Mouse (Mus musculus) heart, adult 18-20 months (tissue): ENCODE measurements around the gene Rnf113a2. TPM values are rescaled to one million over a fixed set of nuclear protein-coding genes. Genes with fewer than 3 reads are reported as not detected.

Experiments
- DNase-seq, 2 experiments: peaks; one replicate each; pipeline ENCODE4 v3.0.0; 2021 to 2022; ENCODE audit warnings: mixed read lengths in 1 of 2
- total RNA-seq, 2 experiments: library from RNA; stranded (reverse); gene quantifications; 2 replicates each; pipeline ENCODE4 v1.2.3; 2021

Rnf113a2 gene
- total RNA-seq, 2 experiments from 2014 or later = 9.7 to 10.5 TPM

- DNase-seq = peak in 1 of 2 experiments; percentile 22
Observed at GRCm38 (mm10) chr12:84407874-84408818, 8.8 kb upstream of the Rnf113a2 start.

GRCm38 (mm10) chr12:84408819-84409507, 8.0 kb upstream of the Rnf113a2 start, which contains the start of the genes Entpd5 and Bbof1:
Gene Entpd5, minus strand, starts transcription at chr12:84409029.
Gene Bbof1, plus strand, starts transcription at chr12:84409071.
- peak; percentile 93 to 94 for DNase-seq

GRCm38 (mm10) chr12:84417605-84417922, 568 bp downstream of the Rnf113a2 start:
- no peak for DNase-seq

GRCm38 (mm10) chr12:84423990-84424389, 7.0 kb downstream of the Rnf113a2 start:
- no peak for DNase-seq

GRCm38 (mm10) chr12:84429825-84430224, 12.8 kb downstream of the Rnf113a2 start:
- DNase-seq = no peak

GRCm38 (mm10) chr12:84438697-84439096, 21.7 kb downstream of the Rnf113a2 start:
- no peak for DNase-seq

GRCm38 (mm10) chr12:84442526-84442925, 25.5 kb downstream of the Rnf113a2 start:
- DNase-seq = no peak

- no peak for DNase-seq
Observed at GRCm38 (mm10) chr12:84447386-84447785, 30.4 kb downstream of the Rnf113a2 start.

- DNase-seq = no peak
Observed at GRCm38 (mm10) chr12:84448181-84448580, 31.2 kb downstream of the Rnf113a2 start.

- DNase-seq = peak in 1 of 2 experiments; percentile 26
Observed at GRCm38 (mm10) chr12:84449887-84450286, 32.9 kb downstream of the Rnf113a2 start.

GRCm38 (mm10) chr12:84450351-84450717, 33.3 kb downstream of the Rnf113a2 start:
- peak in 1 of 2 experiments; percentile 67 for DNase-seq

- peak; percentile 98 to 100 for DNase-seq
Observed at GRCm38 (mm10) chr12:84450718-84451646, 34.0 kb downstream of the Rnf113a2 start, which contains the start of the genes Aldh6a1 and Lin52. Gene Aldh6a1, minus strand, starts transcription at chr12:84451004. Gene Lin52, plus strand, starts transcription at chr12:84451422.

GRCm38 (mm10) chr12:84451801-84452200, 34.8 kb downstream of the Rnf113a2 start:
- DNase-seq = no peak

- DNase-seq = no peak
Observed at GRCm38 (mm10) chr12:84456911-84457310, 39.9 kb downstream of the Rnf113a2 start.

GRCm38 (mm10) chr12:84459845-84460244, 42.8 kb downstream of the Rnf113a2 start:
- DNase-seq = no peak

GRCm38 (mm10) chr12:84461416-84461815, 44.4 kb downstream of the Rnf113a2 start:
- no peak for DNase-seq

- DNase-seq = no peak
Observed at GRCm38 (mm10) chr12:84462856-84463255, 45.9 kb downstream of the Rnf113a2 start.
